Comparison of ENCODE assay signal across 14 mouse cellular contexts in genomic region chr6:94130389-94130788, GRCm38 (mm10).
DNase-seq lines count a peak whose midpoint lies in the region; TF ChIP-seq lines count a peak whose summit lies in the region.
"Had no signal": no experiment of that assay in that cellular context is flagged by ENCODE, and none has a peak within 500 bp of the region (broad histone marks: within the 10 kb centered on the region; RNA-seq: fewer than 3 reads in every experiment).

No protein-coding gene starts in this region.

- H3K27me3 ChIP-seq in heart, embryonic 10.5 days (ENCODE audit: insufficient read depth, poor library complexity, severe bottlenecking) = no peaks in the 10 kb centered on the region
- H3K27me3 ChIP-seq in small intestine, adult 2 months (ENCODE audit: control insufficient read depth, insufficient read depth, low read length) = no peaks in the 10 kb centered on the region
- H3K27me3 ChIP-seq: embryonic facial prominence, embryonic 12.5 days; heart, embryonic 13.5 days; neural tube, embryonic 13.5 days had no signal

- 83% methylated on average over 5 of the region's 5 CpGs for WGBS in heart, embryonic 10.5 days
- WGBS in small intestine, adult 2 months = 19% methylated on average over 5 of the region's 5 CpGs

- no peaks in the 10 kb centered on the region for H3K36me3 ChIP-seq in heart, embryonic 10.5 days
- no peaks in the 10 kb centered on the region for H3K36me3 ChIP-seq in small intestine, adult 2 months (ENCODE audit: control insufficient read depth, insufficient read depth, low read length)
- H3K36me3 ChIP-seq: embryonic facial prominence, embryonic 12.5 days; heart, embryonic 13.5 days; neural tube, embryonic 13.5 days had no signal

- peaks cover 72% of the 10 kb centered on the region for H3K4me1 ChIP-seq in heart, embryonic 10.5 days
- peaks cover 12% of the 10 kb centered on the region for H3K4me1 ChIP-seq in small intestine, adult 2 months (ENCODE audit: control insufficient read depth, insufficient read depth, insufficient read length, low read length)

- TF ChIP-seq POLR2A in small intestine, adult 2 months (IDR thresholded peaks at IDR 0.05; ENCODE audit: low read depth, low read length) = no peak

- peak; percentile 60 for DNase-seq in heart, embryonic 10.5 days (ENCODE audit: low spot score)
- no peak for DNase-seq in heart, adult 18-20 months
- DNase-seq in lung, postnatal 36 days = peak; percentile 39
- DNase-seq in lung, postnatal 10 days = no peak
- DNase-seq in kidney, postnatal 14 days = peak; percentile 16
- DNase-seq in adipocyte (ENCODE audit: low spot score) = no peak
- DNase-seq in thymus, postnatal 36 days = no peak
- DNase-seq: cerebellum, postnatal 36 days; gastrocnemius, postnatal 36 days; right cerebral cortex, postnatal 4 days had no signal

- no peak overlapping the region for H3K27ac ChIP-seq in heart, embryonic 10.5 days
- peak overlapping the region; percentile 25; the same call in 1 of the 2 replicates for H3K27ac ChIP-seq in small intestine, adult 2 months (ENCODE audit: insufficient read depth, low read depth, low read length)
- H3K27ac ChIP-seq: embryonic facial prominence, embryonic 12.5 days; heart, embryonic 13.5 days; neural tube, embryonic 13.5 days had no signal

- TF ChIP-seq CTCF in small intestine, adult 2 months (IDR thresholded peaks at IDR 0.05; ENCODE audit: extremely low read depth, insufficient read length, insufficient replicate concordance, low read depth, low read length) = no peak

- no peak overlapping the region for H3K4me3 ChIP-seq in heart, embryonic 10.5 days
- H3K4me3 ChIP-seq in small intestine, adult 2 months (ENCODE audit: low read depth, low read length) = no peak overlapping the region
- H3K4me3 ChIP-seq: embryonic facial prominence, embryonic 12.5 days; heart, embryonic 13.5 days; neural tube, embryonic 13.5 days had no signal

- H3K9me3 ChIP-seq in heart, embryonic 10.5 days = no peaks in the 10 kb centered on the region
- H3K9me3 ChIP-seq: embryonic facial prominence, embryonic 12.5 days; heart, embryonic 13.5 days; neural tube, embryonic 13.5 days had no signal

Comparison
In these comparisons a context has a peak if more than half of its experiments do, and no peak if none do; other contexts are left out.
1. DNase-seq: peak in heart, embryonic 10.5 days (single experiment), lung, postnatal 36 days (single experiment) and kidney, postnatal 14 days (single experiment); none in heart, adult 18-20 months (0 of 2), lung, postnatal 10 days (single experiment), adipocyte (single experiment) and thymus, postnatal 36 days (0 of 2).